Mouse (Mus musculus) liver, adult 2 months (tissue): Measurements from ENCODE around the gene Podnl1.

ENCODE experiments used
- CTCF ChIP-seq: fragments of 200-500 bp; IDR thresholded peaks from 2 replicates; pipeline ENCODE4 v1.5.1; 2011; ENCODE audit warnings: low read depth, low read length, control low read depth
- POLR2A ChIP-seq: fragments of 200-500 bp; IDR thresholded peaks from 2 replicates; pipeline ENCODE4 v1.6.1; 2011; ENCODE audit warnings: low read length, control low read depth; ENCODE audit not compliant: insufficient read depth; ENCODE audit errors: extremely low read depth

DNA sequence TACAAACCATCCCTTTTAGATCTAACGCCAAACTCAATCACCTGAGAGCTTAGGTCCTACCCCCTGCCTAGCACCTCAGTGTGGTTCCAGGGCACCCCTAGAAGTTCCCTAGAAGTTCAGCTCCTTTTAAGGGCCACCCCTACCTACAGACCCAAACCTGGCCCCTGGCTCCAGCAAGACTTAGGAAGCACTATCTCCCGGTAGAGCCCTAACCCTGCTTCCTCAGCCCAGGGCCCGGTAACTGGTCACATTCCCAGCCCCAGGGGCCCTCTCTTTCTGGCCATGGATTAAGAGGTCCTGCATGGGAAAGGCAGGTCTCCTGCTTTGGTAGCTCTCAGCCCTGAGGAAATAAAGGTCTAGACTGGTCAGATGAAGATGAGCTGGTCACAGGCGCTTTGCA is 54.2 kb downstream of the Podnl1 start:
- TF ChIP-seq CTCF (no peak), POLR2A (no peak)
